Mouse (Mus musculus) spleen, postnatal 4 days (tissue): ENCODE results near the gene Wdr27.
"Not testable (repeated sequence)": the region's sequence is repeated elsewhere in the genome, so short reads cannot be mapped to it uniquely, and the experiment has no call there.

Source experiments
- DNase-seq, 2 experiments: peaks; one replicate each; pipeline ENCODE4 v3.0.0; 2022; ENCODE audit warnings: low spot score in 2 of 2

Gene Wdr27

DNA sequence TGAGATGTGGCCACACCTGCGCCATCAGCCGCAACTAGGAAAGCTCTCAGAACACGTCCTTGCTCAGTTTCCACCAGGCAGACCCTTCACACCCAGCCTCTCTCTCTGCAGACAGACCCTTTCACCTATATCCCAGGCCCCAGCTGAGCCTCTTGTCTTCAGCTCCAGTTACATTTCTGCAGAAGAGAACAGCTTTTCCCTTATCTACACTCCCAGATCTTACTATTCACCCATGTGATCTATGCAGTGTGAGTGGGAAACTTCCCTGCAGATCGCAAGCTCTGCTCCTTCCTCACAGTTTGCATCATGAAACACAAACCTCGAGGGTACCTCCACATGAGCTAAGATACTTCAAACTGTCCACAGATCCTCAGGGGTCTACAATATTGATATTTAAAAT is 11.5 kb downstream of the Wdr27 start:
- no peak for DNase-seq

DNA sequence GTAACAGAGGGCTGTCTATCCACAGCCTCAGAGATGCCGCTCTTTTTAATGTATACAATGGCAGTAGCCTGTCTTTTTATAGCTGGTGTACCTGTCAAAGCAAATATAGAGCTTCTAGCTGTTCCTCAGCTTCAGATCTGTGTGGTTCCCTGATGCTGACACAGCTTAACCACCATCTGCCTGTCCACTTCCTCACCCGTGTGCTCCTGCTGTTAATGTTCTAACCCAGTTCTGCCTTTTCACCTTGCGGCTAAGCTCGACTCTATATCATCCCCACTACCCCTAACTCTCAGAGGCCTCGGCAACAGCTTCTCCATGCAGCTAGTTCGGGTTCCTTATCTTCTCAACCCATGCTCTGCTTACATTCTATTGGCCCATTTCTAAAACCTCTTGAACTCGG is 12.3 kb downstream of the Wdr27 start:
- DNase-seq = no peak

DNA sequence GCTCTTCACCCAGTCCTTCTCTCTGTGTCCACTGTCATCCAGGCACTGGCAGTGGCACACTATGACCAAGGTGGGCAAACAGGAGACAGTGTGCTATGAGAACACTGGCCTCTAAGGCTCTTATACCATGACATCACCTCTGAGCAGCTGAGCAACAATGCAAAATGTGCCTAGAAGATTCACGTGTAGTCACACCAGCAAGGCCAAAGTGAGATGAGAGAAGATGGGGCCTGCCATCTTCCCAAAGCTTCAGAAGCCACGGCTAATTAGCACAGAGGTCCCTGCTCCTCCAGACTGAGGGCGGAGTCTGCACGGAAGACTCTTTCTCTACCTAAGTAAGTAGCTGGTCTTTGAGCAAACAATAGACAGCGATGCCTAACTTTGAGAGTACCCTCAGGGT is 14.3 kb downstream of the Wdr27 start:
- DNase-seq = no peak

DNA sequence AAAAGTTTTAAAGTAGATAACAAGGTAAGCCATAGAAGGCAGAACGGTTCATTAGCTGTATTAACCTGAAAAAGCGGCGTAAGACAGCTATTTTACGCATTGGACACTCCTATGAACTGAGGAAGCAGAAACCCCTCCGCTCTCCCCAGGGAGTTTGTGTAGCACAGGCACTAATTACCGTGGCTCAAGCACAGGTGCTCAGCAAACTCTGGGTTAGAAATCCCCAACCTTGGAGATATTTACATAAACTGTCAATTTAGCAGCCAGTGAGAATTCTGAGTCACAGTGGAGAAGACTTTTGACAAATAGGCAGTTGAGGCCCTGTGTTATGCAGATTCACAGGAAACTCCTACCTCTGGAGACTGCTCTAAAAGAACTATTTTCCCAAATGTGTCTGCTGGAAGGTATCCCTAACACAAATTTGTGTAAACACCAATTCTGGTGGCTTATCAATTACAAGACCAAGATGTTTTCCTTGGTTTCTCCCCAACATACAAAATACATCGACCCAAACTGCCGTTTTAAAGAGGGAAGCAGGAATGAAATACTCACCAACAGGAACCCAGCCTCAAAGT is 15.2 kb downstream of the Wdr27 start:
- DNase-seq = no peak

DNA sequence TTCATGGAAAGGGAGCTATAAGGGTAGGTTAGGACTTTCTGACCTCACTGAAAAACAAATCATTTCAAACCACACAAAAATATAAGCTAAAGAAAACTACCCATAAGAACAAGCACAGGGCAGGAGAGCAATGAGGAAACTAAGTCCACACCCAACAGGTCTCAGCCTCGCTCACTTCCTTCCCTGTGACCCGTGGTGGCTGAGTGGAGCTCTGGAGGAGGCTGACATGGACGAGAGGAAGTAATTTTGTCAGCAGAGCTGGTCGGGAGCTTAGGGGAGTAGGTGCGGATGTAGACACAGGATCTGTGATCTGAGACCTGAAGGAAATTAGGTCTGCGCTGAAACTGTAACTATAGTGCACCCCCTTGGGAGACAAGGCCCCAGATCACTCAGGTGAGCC is 21.4 kb downstream of the Wdr27 start:
- no peak for DNase-seq

DNA sequence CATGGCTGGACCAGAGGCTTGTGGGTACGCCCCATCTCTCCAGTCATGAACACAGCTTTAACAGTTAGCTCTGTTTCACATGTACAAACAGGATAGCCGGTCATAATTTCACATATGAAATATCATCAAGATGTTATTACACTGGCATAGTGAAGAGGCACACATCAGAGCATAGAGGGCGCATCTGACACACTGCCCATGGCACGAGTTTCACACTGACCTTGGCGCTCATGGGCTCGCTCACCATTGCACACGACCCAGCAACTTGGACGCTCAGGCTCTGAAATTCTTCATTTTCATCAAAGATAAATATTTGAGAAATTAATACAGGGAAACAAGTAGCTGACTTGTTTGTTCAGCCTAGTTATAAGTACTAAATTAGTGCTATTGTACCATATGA is 25.1 kb downstream of the Wdr27 start:
- DNase-seq = no peak

DNA sequence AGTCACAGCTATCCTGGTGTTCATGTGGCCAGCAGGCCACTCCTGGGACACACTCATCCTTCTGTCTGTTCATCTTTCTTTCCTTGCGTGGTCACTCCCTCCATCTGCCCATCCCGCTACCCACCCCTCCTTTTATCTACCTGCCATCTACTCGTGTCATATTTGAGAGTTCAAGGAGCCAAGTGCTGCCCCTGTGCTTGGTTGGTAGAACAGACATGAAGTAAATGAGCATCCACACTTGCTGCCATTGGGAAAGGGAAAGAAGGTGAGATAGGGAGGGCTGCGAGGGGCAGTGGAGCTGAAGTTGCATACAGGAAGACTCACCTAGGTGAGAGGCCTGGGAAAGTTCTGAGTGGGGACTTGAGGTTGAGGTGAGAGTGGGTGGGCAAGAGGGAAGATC is 28.6 kb downstream of the Wdr27 start:
- DNase-seq = no peak

DNA sequence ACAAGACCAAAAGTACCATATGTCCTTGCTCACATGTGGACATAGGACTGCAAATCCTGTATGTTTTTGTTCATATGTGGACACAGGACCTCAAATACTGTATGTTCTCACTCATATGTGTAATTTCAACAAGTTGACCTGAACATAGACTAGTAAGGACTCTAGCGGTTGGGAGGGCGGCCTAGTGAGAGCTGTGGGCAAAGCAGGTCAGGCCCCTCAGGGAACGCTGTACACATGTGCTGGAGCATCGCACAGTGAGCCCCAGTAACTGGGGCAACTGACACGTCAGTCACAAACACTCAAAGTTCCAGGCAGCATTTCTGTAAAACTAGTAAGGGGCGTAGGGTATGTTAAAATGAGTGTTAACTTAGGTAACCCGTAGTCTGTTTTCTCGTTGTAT is 30.0 kb downstream of the Wdr27 start:
- DNase-seq = no peak

DNA sequence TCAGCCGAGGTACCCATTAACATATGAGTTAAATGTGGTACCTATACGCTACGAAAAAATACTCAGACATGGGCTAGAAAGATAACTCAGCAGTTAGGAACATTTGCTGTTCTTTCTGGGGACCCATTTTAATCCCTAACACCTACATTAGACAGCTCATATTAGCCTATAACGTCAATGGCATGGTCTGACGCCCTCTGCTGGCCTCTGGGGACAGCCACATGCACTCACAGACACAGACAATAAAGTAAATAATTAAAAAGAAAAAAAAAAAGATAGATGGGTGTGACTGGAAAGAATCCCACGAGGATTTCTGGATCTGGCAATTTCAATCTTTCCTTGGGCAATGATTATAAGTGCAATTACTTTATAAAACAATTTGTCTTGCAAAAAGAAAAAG is 30.5 kb downstream of the Wdr27 start:
- DNase-seq = no peak

DNA sequence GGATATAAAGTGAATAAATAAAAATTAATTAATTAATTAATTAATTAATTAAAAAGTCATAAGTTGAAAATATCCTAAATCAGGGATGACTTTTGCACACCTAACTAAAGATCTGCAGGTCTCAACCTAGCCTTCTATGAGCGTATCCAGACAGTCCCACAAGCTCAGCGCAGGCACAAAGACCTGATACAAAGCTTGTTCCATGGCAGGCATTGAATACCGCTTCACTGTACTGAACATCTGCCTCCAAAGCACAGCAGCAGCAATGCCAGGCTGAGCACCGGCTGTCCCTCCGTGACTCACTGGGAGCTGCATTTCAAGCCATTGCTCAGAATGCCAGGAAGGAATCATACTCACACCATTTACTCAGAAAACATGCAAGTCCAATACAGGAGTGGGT is 32.2 kb downstream of the Wdr27 start:
- no peak for DNase-seq

DNA sequence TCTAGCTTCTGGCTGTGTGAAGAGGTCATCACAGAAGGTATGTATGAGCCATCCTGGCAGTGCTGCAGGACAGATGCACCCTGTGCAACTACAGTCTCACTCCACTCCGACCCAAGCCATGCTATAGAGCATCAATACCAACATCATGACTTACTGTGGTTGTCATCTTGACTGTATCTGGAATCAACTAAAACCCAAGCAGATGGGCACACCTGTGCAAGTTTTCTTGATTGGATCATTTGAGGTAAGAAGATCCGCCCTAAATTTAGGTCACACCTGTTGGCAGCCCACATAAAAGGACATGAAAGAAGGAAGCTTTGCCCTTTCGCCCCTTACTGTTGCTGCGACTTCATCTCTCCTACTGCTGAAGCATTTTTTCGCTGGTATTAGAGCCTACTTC is 33.6 kb downstream of the Wdr27 start:
- DNase-seq = no peak

DNA sequence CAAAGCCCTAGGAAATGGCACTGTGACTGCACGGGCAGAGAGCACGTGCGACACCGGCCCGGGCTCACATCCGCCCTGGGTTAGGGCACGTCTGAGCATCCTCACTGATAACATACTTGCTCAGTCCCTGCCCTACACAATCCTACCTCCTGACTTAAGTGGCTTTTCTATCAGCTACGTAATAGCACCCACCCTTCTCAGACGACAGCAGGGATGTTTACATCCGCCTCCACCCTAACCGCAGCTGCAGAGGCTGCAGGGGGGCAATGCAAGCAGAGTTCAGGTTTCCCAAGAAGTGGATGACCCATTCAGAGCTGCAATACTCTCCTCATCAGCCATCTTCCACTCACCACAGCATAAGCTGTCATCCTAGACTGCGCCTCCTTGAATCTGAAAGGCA is 35.8 kb downstream of the Wdr27 start:
- no peak for DNase-seq

DNA sequence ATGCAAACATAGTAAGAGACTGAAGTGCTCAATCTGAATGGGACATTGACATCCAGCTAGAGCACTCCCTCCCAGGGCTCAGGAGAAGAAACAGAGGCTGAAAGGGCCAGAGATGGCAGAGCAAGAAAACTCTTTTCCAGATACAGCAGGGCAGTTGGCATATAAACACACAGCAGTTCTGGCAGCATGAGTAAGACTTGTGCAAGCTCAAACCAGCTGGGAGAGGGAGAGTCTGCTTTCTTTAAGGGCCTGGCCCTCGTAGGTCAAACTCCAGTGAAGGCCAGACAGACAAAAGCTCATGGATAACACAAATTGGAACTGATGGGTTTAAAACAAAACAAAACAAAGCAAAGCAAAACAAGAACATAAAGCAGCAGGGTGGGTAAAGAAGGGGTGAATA is 36.3 kb downstream of the Wdr27 start:
- DNase-seq = no peak

DNA sequence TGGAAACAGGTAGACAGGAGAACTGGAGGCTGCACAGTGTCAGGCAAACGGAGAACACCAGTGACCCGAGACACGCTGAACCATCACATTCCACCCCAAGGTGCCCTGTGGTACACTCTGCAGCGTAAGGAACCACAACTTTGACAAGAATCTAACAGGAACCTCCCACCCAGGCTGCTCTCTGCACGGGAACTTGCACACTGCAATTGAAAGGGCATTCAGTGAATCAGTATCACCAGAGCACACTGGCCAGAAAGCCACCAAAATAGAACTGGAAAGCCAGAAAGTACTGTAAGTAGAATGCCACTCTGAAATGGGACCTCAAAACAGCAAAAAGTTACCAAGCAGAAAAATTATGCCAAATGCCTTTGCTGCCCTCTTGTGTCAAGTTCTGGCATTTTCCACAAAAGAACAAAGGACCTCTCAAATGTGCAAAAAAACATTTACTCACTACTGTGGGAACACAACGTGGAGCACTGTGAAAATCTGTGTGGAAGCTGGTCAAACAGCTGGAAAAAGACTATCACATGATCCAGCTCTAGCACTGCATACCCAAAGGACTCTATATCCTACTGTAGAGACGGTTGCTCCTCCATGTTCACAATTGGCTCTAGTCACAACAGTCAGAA is 38.2 kb downstream of the Wdr27 start:
- peak in 1 of 2 experiments; percentile 33 for DNase-seq

DNA sequence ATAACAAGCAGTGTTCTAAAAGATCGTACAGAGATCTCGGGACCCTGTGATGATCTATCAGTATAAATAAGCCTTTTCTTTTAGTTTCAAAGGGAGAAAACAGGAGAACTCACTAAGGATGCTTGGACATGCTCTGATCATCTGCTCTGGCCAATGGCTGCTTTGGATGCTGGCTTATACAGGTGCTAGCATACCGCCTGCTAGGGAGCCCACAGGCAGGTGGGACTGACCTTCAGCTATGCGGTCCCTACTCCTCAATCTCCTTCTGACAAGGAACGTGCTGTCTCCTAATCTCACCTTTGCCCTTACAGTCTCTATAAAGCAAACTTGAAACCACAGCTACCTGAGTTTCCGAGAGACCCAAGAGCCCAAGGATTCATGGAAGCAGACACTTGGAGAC is 38.8 kb downstream of the Wdr27 start:
- no peak for DNase-seq

DNA sequence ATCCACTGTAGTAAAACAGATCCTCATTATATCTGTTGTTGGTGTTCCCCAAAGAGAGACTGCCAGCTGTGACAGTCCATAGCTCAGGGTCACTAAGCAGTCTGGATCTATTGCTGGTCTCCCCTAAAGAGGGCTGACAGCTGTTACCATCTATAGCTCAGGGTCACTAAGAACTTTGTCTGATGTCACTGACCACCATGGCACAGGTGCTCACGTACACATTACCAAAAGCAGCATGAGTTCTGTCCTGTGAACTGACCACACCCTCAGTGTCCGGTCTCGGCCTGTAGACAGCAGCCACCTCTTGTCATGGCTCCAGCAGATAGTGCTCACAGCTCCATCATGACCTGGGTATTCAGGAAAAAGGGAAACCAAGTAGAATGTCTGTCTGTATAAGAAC is 39.7 kb downstream of the Wdr27 start:
- no peak for DNase-seq

DNA sequence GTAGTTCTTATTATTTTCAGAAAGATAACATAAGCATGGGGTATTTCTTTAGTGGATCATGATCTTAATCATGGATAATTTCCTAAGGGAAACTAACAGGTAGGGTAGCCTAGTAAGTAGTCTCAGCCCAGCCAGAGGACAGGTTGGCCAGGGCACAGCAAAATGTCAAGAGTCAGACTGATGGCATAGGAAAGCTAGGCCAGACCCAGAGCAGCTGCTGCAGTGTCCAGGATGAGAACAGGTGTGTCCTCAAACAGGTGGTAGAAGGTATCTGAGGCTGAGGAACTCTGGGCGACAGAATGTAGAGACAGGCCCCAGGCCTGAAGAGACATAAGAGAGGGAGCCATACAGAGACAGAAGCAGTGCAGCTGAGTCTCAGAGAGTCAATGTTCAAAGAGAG is 44.0 kb downstream of the Wdr27 start:
- no peak for DNase-seq

DNA sequence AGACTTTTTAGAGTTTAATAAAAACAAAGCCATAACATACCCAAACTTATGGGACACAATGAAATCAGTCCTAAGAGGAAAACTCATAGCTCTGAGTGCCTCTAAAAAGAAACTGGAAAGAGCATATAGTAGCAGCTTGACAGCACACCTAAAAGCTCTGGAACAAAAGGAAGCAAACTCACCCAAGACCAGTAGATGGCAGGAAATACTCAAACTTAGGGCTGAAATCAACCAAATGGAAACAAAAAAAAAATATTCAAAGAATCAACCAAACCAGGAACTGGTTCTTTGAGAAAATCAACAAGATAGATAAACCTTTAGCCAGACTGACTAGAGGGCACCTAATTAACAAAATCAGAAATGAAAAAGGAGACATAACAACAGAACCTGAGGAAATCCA is 47.9 kb downstream of the Wdr27 start:
- DNase-seq = not testable (repeated sequence)

DNA sequence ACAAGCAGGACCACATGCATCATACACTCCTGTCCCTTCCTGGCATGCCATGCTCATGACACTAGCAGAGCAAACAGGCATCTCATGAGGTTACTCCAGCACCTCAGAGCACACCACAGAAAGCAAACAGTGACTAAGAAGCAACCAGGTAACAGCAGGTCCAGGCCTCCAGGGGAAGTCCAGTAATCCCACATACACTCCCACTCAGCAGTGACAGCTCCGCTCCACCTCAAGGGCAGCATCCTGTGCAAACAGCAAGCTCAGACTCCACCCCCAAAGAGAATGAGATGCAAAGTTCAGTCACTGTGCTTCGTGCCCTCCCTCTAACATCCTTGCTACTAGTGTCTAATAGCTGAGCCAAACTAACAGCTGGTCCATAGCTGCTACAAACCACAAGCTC is 56.0 kb downstream of the Wdr27 start:
- DNase-seq = no peak

DNA sequence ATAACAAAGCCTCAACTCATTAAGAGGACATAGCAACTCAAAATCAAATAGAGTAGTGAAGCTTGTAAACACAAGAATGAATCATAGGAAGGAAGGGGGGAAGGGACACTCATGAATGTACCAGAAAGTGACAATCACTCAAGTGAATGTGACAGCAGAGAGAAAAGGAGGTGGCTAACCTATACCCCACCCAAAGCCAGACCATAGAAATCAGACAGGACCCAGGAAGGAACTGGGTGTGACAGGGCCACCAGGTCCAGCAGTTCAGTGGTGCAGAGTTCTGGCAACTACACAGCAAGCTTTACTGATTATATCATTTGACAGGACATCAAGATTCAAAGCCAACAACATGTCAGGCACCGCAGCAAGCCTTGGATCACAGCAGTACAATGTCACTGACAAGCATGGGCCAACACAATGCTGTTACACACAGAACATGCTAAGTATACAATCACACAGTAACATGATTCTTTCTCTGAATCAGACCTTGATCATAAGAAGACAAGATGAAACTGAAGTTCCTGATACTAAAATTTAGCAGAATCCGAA is 68.2 kb downstream of the Wdr27 start:
- DNase-seq = no peak

DNA sequence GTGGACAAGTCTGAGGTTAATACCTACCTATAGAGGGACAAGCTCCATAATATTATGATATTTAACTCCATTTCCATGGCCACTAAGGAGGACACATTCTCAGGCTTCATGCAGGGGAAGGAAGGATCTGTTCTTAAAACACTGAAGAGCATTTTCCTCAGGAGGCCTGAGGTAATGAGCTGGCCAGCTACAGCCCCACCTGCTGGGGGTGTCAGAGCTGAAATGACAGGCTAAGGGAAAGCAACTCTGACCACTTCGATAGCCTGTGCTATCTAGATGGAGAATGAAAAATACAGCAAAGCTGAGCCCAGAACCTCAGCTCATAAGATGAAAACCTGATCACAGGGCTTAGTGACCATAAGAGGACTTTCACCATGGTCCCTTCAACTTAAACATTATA is 82.7 kb downstream of the Wdr27 start:
- DNase-seq = no peak

DNA sequence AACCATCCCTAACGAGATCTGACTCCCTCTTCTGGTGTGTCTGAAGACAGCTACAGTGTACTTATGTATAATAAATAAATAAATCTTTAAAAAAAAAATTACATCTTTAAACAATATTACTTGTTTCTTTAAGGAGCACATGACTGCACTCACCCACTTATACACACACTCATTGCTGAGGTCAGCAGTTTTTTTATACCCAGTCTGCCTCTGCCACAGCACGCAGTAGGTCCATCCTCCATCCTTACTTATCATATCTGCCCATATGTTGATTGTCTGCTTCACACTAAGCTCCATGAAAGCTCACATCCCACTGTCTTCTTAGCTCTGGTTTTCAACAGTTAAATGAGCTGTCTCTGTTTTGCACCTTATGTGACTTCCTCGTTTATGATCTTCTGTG is 95.2 kb downstream of the Wdr27 start:
- no peak for DNase-seq

DNA sequence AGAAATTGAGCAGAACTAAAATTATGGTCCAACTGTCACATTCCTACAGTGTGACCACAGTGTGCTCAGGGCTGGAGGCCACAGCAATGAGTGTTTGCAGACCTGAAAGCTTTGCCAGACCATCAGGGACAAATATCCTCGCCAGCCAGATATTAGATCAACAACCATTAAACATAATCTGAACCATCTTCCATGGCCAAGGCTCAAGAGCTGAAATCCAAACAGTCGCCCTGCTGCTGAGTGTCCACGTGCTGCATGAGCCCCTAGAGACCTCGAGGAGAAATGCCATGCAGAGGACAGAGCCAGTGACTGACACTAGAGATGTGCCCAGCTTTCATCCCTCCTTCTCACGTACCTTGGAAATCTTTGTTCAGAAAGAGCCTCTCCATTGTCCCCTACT is 96.1 kb downstream of the Wdr27 start:
- no peak for DNase-seq

DNA sequence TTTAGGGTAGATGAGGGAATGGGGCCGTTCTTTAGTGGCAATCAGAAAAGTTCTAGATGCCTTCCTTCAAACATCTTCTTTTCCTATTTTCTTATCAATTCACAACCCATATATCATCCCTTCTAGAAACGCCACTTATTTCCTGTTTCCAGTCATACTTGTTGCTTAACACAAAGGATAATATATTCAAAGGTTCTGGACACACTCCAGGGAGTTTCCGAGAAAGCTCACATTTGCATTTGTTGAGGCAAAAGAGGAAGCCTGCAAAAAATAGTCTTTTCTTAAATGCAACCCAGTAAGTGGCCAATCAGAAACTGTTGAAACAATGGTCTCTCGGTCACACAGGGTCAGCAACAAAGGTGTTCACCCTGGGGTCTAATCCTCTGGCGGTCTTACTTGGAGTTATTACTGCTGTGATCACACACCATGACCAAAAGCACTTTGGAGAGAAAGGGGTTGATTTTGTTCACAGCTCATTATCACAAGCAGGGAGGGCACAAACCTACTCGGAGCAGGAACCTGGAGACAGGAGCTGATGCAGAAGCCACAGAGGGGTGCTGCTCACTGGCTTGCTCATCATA is 116.2 kb downstream of the Wdr27 start:
- no peak for DNase-seq
